Mouse (Mus musculus) testis, postnatal 10 days (tissue): Measurements from ENCODE around the gene Gsx2.

Experiments
- DNase-seq: peaks from one replicate; pipeline ENCODE4 v3.0.0; 2021; ENCODE audit warnings: low spot score

The Gsx2 gene

DNA sequence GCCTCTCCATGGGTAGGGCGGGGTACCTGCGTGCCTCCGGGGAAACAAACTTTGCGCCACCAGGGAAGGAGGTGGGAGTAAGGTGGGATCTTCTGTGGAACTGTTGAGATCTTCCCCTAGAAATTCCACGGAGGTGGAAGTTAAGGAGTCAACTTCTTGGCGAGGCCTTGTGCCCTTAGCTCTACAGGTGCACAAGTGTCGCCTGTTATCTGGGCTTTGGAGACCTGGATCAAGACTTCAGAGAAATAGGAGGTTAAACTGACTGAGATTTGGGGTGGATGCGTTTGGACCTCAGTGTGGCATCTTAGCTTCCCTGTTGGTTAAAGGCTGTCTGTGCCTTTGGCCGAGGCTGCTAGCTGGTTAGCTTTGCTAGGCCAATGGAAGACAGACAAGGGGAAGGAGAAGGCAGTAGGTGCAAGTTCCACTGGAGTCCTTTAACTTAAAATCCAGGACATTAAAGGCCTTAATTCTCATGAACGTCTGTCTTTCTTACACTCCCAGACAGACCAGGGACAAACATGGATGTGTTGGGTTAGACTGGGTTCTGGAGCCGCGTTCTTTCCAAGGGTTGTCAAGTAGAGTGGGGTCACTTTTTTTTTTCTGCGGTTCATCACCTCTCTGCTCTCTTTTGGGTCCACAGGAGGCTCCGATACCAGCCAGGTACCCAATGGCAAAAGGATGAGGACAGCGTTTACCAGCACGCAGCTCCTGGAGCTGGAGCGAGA is 1.1 kb downstream of the Gsx2 start:
- DNase-seq = no peak

DNA sequence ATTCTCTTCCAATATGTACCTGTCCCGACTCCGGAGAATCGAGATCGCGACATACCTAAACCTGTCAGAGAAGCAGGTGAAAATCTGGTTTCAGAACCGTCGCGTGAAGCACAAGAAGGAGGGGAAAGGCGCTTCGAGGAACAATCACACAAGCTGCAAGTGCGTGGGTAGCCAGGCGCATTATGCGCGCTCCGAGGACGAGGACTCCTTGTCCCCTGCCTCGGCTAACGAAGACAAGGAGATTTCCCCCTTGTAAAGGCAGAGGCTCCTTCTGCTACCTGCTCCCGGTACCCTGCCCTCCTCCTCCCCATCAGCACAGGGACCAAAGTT is 1.6 kb downstream of the Gsx2 start:
- no peak for DNase-seq

DNA sequence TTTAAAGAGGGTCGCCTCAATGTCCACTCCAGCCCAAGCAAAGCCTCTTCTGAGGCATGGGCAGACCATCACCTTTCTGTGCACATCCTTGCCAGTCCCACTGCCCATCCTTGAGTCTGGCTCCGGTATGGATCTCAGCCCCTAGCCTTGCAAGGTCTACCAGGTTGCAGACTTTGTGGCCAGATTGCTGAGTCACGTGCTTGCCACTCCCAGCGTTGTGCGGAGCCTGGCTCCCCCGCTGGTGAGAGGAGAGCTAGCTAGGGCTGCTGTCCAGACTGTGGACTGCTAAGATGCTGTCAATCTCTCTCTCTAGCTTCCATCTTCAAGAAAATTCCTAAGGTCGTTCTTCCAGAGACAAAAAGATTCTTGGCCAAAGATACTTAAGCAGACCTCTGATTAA is 4.2 kb downstream of the Gsx2 start:
- DNase-seq = no peak

DNA sequence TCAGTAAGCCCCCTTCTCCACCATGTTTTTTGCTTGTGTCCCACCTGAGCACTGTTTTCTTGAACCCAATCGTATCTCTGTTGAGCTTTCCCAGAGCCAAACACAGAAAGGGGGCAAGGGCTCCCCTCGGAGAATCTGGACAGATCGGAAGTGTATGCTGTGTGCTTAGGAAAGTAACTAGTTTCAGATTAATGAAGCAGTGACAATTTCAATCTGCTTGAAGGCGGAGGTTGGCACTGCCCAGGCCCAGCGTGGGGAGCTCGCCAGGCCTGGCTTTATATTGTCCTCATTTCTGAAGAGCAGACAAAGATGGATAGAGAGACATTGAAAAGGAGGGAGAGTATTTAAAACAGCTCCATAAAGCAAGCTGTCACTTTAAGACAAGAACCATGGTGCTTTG is 7.0 kb downstream of the Gsx2 start:
- no peak for DNase-seq

DNA sequence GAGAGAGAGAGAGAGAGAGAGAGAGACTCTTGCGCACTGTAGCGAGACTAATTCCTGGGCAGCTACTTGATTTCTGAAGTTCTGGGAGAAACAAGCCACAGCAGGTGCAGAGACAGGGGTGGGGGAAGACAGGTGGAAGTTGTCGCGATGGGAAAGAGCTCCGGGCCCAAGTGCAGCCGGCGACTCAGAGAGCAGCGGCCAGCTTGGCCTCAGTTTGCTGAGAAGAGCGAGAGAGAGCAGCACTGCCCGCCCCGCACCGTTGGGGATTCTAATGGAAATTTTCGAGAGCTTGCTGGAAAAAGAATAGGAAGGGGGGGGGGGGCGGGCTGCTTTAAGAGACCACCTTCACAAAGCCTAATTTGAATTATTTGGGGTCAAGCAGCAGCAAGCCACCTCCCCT is 7.7 kb downstream of the Gsx2 start:
- no peak for DNase-seq

DNA sequence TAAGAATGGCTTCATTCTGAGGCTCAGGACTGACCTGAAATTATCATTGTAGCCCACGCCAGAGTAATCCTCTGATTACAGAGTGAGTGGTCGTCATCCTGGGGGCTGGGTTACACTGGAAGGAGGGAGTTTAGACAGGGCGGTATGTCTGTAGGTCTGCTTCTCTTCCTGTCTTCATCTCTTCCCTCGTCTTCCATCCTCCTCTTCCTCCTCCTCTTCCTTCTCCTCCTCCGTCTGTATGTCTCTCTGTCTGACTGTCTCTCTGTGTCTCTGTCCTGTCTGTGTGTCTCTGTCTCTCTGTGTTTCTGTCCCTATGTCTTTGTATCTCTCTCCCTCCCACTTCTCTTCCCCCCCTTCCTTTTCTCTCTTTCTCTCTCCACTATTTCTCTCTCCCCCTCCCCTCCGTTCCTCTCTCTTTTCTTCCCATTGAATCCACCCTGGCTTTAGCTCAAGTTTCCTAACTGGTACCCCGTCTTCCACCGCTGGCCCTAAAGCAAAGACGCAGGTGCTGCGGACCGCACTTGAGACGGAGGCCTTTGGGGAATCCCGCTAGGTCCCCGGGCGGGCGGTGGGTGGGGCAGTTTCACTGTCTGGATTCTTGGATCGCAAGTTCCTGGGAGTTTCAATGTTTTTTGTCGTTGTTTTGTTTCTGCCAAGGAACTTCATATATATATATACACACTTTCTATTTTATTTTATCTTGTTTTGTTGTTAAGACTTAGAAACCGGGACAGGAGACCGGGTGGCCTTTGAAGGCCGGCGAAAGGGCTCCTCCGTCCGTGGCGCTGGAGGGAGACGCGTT is 8.4 kb downstream of the Gsx2 start:
- DNase-seq = no peak

DNA sequence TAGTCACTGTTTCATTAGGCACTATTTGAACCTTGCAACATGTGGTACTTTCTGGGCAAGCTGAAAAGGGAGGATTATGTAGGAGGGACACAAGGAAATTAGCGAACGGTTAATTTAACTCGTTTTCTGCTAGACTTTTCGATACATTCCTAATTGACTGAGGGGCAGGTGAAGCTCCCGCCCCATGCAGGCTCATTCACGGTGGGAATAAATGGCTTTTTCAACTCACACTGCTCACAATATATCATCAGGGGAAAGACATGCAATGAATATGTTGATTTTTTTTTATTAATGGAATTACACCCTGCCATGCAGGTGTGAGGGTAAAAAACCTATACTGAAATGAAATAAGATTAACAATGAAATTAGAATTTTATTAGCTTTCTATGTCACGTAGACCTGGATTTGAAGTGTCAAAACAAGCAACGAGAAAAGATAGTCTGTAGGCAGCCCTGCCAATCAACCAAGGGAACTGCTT is 9.0 kb downstream of the Gsx2 start:
- no peak for DNase-seq

DNA sequence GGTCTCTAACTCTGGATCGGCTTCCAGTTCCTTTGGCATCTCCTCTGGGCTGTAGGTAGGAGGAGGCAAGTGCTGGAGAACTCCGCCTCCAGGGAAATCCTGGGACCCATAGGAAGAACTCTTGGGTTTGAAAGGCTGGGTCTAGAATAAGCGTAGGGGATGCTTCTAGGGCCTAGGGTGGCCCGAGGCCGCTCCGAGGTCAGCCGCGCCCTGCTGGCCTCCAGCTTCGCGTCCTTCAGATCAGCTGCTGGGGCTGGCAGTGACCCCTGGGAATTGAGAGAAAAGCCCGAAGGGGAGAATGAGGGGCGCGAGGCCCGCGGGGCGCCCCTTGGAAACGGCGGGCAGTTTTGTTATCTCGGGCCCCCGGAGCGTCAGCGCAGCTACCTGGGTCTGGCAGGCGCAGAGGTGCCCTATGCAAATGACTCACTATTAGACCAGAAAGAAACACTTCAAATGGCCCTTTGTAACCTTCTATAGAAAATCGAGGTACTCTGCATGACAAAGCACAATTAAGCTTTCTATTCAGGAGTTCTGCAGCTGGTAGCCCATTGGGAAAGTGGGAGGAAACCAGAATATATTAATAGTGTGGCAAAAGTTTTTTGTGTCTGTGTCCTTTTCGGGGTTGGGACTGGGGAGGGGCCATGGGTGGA is 9.6 kb downstream of the Gsx2 start:
- DNase-seq = no peak

DNA sequence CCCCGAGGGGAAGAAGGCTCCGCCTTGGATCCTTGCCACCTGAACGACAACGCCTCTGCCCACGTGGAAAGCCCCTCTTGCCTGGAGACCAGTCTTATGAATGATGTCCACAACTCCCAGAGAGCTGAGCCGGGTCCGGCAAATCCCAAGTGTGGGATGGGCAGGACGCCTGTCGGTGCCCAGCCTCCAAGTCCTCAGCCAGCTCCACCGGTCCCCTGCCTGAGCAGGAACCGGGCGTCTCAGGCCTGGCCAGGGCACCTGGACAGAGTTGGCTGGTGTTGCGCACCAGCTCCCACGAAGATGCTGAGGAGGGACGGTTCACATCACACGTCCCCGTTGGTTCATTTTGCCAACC is 10.1 kb downstream of the Gsx2 start:
- peak; percentile 50 for DNase-seq

DNA sequence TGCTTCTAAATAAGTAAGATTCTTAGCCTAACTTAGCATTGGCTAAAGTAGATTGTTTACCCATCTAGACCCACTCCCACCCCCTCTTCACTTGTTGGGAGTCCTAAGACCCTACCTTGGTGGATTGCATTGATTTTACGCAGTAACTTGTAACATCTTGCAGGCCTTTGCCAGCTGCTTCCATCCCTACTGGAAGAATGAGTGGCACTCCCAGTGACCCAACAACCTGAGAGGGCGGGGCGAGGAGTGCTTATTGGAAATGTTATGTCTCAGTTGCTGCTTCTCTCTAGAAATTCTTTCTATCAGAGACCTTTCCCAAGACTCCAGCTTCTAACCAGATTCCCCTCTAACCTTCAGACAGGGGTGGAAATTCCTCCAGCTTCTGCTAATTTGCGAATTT is 10.5 kb downstream of the Gsx2 start:
- DNase-seq = no peak

DNA sequence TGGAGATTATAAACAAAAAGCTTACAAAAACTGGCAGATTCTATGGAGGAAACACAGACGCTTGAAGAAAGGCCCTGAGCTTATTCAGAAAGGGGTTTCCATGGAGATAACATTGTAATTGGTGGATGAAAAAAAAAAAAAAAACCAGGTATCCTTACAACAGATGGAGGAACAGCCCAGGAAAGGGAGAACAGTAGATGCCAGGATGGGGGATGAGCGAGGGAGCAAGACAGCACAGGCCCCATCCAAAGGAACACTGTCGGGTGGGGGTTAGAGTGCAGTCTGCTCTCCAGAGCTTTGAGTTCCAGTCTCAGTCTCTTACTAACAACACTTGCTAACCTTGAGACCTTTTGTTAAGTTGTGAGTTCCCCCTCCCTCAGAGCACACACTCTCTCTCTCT is 31.1 kb downstream of the Gsx2 start:
- DNase-seq = no peak

DNA sequence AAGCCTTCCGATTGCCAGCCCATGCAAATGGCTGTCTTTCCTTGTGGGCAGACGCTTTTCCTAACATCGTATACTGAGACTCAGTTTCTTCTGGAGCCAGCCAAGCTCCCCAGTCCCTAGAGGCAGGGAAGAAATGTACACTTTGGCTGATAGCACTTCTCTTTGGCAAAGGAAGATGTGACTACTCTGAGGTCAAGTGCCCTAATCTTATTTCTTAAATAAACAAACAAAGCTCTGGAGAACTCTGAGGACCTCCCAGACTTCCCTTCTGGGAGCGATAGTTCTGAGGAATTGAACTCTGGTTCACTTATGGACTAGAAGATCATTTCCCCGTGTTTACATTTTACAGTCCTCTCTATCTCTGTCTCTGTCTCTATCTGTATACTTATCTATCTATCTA is 34.0 kb downstream of the Gsx2 start:
- DNase-seq = no peak

DNA sequence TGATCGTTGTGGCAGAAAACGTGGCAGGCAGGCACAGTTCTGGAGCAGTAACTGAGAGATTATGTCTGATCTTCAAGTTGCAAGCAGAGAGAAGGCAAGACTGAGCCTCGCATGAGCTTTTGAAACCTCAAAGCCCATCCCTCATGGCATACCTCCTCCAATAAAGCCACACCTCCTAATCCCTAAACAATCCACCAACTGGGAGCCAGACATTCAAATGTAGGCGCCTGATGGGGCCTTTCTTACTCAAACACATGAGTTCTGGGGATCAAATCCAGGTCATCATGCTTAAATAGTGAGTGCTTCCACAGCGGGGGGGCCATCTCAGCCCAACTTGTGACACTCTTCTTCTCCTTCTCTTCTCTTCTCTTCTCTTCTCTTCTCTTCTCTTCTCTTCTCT is 36.4 kb downstream of the Gsx2 start:
- DNase-seq = no peak

DNA sequence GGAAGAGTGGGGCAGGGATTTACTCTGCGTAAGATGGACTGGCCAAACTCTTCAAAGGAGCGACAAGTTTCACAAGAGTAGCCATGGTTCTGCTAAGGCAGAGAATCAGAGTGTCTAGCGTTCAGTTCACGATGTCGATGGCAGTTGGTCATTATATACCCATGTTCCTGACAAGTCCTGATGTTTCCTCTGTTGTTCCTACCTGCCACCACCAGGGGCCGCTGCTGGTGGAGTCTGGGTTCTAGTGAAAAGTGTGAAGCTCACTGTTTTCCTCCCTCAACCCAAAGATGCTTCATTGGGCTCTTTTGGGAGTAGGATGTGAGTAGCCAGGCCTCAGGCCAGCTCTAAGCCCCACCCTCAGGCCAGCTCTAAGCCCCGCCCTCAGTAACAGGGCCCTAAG is 43.4 kb downstream of the Gsx2 start:
- peak; percentile 55 for DNase-seq

DNA sequence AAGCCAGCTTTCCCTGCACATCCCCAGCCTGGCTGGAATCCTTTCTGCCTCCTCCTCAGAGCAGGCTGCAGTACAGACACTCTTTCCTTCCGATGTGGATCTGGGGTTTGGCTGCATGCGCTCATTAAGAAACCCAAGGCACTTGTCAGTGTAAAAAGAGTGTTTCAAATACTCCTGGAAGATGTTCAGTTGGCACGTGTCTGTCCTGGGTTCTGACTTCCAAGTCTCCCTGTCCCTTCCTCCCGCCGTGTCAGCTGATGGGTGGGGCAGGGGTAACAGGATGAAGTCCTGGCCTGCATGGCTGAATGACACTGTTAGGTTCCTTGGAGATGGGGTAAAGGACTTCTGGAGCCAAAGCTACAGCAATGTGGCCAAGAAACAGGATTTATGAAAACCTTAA is 46.2 kb downstream of the Gsx2 start:
- peak; percentile 59 for DNase-seq
